Mouse (Mus musculus): ENCODE measurements at regions not wholly inside any gene's neighbourhood (a gene's known extent, or its start where the extent isn't known, plus 50 kb on each side); places are given as distances from the start of the nearest gene placed in this dataset.

DNA sequence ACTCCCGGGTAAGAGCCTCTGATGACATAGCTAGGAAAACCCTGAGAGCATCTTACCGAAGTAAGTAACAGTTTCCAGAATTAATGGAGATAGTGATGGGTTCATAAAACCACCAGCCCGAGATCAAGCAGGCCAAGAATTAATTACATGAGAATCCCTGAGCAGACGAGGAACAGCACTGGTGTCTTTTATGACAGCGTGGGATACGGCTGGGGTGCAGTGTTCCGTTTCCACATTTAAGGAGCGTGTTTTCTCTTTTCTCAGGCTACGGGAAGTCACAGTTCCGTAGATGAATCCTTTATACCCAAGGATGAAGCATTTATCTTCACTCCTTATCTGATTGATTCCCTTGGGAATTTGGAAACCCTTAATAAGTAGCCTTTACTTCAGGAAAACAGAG is 169.1 kb upstream of the Samsn1 start:
- H3K36me3 ChIP-seq (replicated peaks in 1 of 2; ENCODE audit: control insufficient read depth in 1 of 2, insufficient read depth in 1 of 2, low read length in 1 of 2) = no peaks in the 10 kb centered on the region
- H3K4me1 ChIP-seq (ENCODE audit: control insufficient read depth in 1 of 2, insufficient read depth in 2 of 2) = no peaks in the 10 kb centered on the region
- dilution Hi-C loops (cut with MboI; ENCODE audit: extremely low pct_ligation_motif_present, extremely low pct_unique_long_range_greater_than_20kb, low sequenced_read_pairs) = no loop called here
- in situ Hi-C loops (cut with MboI; ENCODE audit: low pct_ligation_motif_present, low pct_unique_long_range_greater_than_20kb, low sequenced_read_pairs) = no loop called here
- no peaks in the 10 kb centered on the region for H3K79me2 ChIP-seq (replicated peaks; ENCODE audit: control insufficient read depth, extremely low read depth, insufficient read depth, poor library complexity, severe bottlenecking)
- H3K4me2 ChIP-seq (ENCODE audit: insufficient read depth, low read depth, poor library complexity, severe bottlenecking) = no peak overlapping the region
- H3K4me3 ChIP-seq (replicated peaks in 1 of 3; ENCODE audit: low read depth in 2 of 3, low read length in 2 of 3, poor library complexity in 1 of 3) = no peak overlapping the region
- no peak for DNase-seq (ENCODE audit: extremely low read depth)
- H3K27ac ChIP-seq (ENCODE audit: insufficient read depth, low read depth) = no peak overlapping the region
- no peaks in the 10 kb centered on the region for H3K27me3 ChIP-seq (replicated peaks)
- H3K9ac ChIP-seq (ENCODE audit: insufficient read depth, low read depth) = no peak overlapping the region
- peaks cover 68% of the 10 kb centered on the region for H3K9me3 ChIP-seq (replicated peaks; ENCODE audit: low read length)
- no peak for TF ChIP-seq MYC (IDR thresholded peaks at IDR 0.05; ENCODE audit: low read depth, low read length)
- TF ChIP-seq ZNF384 (IDR thresholded peaks at IDR 0.05; ENCODE audit: low read depth, low read length) = no peak
- no peak for TF ChIP-seq HCFC1 (IDR thresholded peaks at IDR 0.05; ENCODE audit: low read depth, low read length)
- TF ChIP-seq RAD21 (IDR thresholded peaks at IDR 0.05; ENCODE audit: low read depth, low read length) = no peak
- TF ChIP-seq ZC3H11A (IDR thresholded peaks at IDR 0.05; ENCODE audit: low read depth, low read length) = no peak
- TF ChIP-seq USF2 (conservative IDR thresholded peaks at IDR 0.05; ENCODE audit: low read depth, low read length) = no peak
- TF ChIP-seq ZMIZ1 (IDR thresholded peaks at IDR 0.05; ENCODE audit: low read depth, low read length) = no peak
- TF ChIP-seq IRF4 (IDR thresholded peaks at IDR 0.05; ENCODE audit: low read depth, low read length) = no peak
- TF ChIP-seq SMC3 (IDR thresholded peaks at IDR 0.05; ENCODE audit: low read depth, low read length) = no peak
- no peak for TF ChIP-seq CHD1 (IDR thresholded peaks at IDR 0.05; ENCODE audit: low read depth, low read length)
- no peak for TF ChIP-seq MAX (IDR thresholded peaks at IDR 0.05; ENCODE audit: low read length)

DNA sequence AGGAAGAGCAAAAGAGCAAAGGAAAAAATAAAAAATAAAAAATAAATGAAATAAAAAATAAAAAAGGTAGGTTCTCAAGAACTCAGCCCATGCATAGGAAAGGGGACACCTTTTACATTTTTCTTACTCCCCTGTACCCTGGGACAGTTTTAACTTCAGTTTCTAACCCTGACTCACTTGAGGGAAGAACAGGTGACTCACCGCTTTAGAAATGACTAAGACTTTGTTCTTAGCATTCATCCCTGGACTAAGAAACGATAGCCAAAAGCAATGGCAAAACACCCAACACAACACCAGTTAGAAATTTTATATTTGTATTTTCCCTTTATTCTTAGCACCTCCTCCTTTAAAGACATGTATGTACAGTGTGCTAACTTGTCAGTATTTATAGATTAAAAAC is 161.5 kb upstream of the Samsn1 start:
- no peak overlapping the region for H3K4me2 ChIP-seq (ENCODE audit: insufficient read depth, low read depth, poor library complexity, severe bottlenecking)
- H3K4me3 ChIP-seq (replicated peaks in 1 of 3; ENCODE audit: low read depth in 2 of 3, low read length in 2 of 3, poor library complexity in 1 of 3) = no peak overlapping the region
- TF ChIP-seq ZKSCAN1 (IDR thresholded peaks at IDR 0.05; ENCODE audit: borderline replicate concordance, low read depth, low read length) (no peak), MYC (IDR thresholded peaks at IDR 0.05; ENCODE audit: low read depth, low read length) (no peak), TBP (conservative IDR thresholded peaks at IDR 0.05; ENCODE audit: low read depth, low read length) (no peak), MAX (IDR thresholded peaks at IDR 0.05; ENCODE audit: low read length) (no peak), ZMIZ1 (IDR thresholded peaks at IDR 0.05; ENCODE audit: low read depth, low read length) (no peak), JUN (IDR thresholded peaks at IDR 0.05; ENCODE audit: insufficient read depth, low read depth, low read length) (no peak), KAT2A (IDR thresholded peaks at IDR 0.05; ENCODE audit: insufficient replicate concordance, low read length) (no peak), TCF12 (IDR thresholded peaks at IDR 0.05; ENCODE audit: low read depth, low read length) (no peak), CTCF (conservative IDR thresholded peaks at IDR 0.05 in 1 of 2, IDR thresholded peaks at IDR 0.05 in 1 of 2; ENCODE audit: low read depth in 2 of 2, low read length in 2 of 2) (no peak), ELF1 (IDR thresholded peaks at IDR 0.05; ENCODE audit: low read depth, low read length) (no peak), CHD2 (IDR thresholded peaks at IDR 0.05; ENCODE audit: low read length) (no peak), NRF1 (IDR thresholded peaks at IDR 0.05; ENCODE audit: low read depth, low read length) (no peak), EP300 (IDR thresholded peaks at IDR 0.05; ENCODE audit: low read length) (no peak), IRF4 (IDR thresholded peaks at IDR 0.05; ENCODE audit: low read depth, low read length) (no peak), HCFC1 (IDR thresholded peaks at IDR 0.05; ENCODE audit: low read depth, low read length) (no peak), CHD1 (IDR thresholded peaks at IDR 0.05; ENCODE audit: low read depth, low read length) (no peak), ZNF384 (IDR thresholded peaks at IDR 0.05; ENCODE audit: low read depth, low read length) (no peak)
- H3K9ac ChIP-seq (ENCODE audit: insufficient read depth, low read depth) = no peak overlapping the region
- no peaks in the 10 kb centered on the region for H3K4me1 ChIP-seq (ENCODE audit: control insufficient read depth in 1 of 2, insufficient read depth in 2 of 2)
- DNase-seq (ENCODE audit: extremely low read depth) = no peak
- H3K27ac ChIP-seq (ENCODE audit: insufficient read depth, low read depth) = no peak overlapping the region
- H3K9me3 ChIP-seq (replicated peaks; ENCODE audit: low read length) = peaks cover 63% of the 10 kb centered on the region
- dilution Hi-C loops (cut with MboI; ENCODE audit: extremely low pct_ligation_motif_present, extremely low pct_unique_long_range_greater_than_20kb, low sequenced_read_pairs) = no loop called here
- H3K36me3 ChIP-seq (replicated peaks in 1 of 2; ENCODE audit: control insufficient read depth in 1 of 2, insufficient read depth in 1 of 2, low read length in 1 of 2) = no peaks in the 10 kb centered on the region
- in situ Hi-C loops (cut with MboI; ENCODE audit: low pct_ligation_motif_present, low pct_unique_long_range_greater_than_20kb, low sequenced_read_pairs) = no loop called here
- H3K27me3 ChIP-seq (replicated peaks) = no peaks in the 10 kb centered on the region
- H3K79me2 ChIP-seq (replicated peaks; ENCODE audit: control insufficient read depth, extremely low read depth, insufficient read depth, poor library complexity, severe bottlenecking) = no peaks in the 10 kb centered on the region
